Mouse (Mus musculus) layer of hippocampus, adult 11-12 months (tissue): ENCODE data around the gene Fars2.

Experiments used
- DNase-seq: peaks from one replicate; pipeline ENCODE4 v3.0.0; 2022; ENCODE audit warnings: low spot score

Fars2 gene

DNA sequence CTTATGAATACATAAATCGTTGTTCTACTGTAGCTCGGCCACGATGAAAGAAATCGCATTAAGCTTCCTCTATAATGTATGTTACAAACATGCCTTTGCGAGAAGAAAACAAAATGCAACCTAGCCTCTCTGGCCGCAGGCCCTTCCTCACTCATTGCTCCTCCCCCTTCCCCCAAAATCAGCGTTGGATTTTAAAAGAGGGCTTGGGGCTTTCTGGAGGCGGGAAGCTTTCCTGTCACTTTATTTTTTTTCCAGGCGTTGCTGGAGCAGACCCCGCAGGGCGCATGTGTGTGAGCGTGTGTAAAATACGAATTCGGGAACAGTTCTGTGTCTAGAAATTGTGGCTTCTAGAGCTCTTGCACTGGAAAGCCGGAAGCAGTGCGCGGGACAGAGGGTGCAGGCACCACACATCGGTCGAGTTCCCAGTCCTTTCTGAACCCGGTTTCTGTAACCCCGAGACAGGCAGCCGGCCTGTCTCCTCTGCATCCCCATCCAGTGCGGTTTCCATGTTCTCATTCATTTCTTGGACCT lies 614.8 kb downstream of the Fars2 start:
- no peak for DNase-seq

DNA sequence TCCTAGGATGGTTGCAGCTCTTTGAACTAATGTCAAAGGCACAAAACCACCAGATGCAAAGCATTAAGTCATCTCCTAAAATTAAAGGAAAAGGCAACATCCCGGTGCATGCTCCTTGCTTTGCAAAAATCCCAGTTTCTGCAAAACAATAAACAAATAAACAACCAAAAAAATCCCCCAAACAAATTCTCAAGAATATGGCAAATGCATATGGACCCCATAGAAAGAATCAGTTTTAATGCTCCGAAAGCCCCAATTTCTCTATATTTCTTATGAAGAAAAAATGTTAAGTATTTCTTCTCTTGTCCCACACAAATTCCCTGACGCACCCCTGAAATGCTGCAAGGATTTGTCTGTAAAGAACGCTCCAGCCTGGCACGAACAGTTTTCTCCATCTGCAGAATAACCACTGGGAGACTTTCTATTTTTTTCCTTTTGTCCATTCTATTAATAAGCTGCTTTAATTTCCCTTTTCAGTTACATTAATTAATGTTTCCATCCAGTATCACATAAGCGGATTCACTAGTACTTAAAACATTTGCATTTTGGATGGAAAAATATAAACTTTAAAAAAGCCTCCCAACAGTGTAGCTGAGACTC lies 615.8 kb downstream of the Fars2 start:
- DNase-seq, result no peak

DNA sequence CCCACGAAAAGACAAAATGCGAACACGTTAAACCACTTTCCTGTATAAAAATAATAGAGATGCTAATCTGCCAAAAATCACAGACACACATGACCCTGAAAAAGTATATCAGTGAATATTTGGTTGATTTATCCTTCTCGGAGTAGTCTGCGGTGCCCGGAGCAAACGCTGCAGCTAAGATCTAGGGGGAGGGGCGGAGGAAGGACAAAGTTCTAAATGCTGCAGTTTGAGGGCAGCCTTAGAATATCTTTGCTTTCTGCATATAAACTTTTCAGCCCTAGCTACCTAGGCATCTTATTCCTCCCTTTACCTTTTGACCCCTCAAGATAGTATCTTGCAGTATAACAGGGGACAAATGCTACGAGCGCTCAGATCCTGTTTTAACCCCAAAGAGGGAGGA lies 616.4 kb downstream of the Fars2 start:
- no peak for DNase-seq

DNA sequence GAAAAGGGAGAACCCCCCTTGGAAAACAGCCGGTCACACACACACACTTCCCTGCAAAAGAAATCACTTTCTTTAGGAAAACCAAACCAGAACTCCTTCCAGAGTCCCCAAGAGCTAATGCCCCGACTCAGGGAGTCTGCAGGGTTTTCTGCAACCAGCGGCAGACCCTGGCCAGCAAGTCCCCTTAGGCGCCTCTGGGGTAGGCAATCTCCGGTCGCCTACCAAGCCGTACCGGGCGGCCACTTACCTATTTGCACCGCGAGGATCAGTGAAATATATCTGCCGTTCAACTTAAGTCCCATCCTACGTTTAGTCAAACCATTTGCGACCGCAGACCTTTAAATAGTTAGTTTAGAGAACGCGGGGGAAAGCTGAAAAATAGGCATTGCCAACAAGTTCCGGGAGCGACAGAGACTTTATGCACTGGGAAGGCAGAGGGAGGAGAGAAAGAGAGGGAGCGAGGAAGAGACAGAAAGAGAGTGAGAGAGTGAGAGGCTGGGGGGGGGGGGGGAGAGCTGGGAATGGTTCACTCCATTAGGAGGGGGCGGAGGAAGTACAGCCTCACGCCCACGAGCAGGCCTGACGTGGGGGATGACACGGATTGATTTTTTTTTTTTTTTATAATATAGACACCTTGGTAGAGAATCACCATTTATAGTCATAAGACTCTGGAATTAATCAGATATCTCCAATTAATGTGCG lies 616.9 kb downstream of the Fars2 start:
- peak; percentile 50 for DNase-seq

DNA sequence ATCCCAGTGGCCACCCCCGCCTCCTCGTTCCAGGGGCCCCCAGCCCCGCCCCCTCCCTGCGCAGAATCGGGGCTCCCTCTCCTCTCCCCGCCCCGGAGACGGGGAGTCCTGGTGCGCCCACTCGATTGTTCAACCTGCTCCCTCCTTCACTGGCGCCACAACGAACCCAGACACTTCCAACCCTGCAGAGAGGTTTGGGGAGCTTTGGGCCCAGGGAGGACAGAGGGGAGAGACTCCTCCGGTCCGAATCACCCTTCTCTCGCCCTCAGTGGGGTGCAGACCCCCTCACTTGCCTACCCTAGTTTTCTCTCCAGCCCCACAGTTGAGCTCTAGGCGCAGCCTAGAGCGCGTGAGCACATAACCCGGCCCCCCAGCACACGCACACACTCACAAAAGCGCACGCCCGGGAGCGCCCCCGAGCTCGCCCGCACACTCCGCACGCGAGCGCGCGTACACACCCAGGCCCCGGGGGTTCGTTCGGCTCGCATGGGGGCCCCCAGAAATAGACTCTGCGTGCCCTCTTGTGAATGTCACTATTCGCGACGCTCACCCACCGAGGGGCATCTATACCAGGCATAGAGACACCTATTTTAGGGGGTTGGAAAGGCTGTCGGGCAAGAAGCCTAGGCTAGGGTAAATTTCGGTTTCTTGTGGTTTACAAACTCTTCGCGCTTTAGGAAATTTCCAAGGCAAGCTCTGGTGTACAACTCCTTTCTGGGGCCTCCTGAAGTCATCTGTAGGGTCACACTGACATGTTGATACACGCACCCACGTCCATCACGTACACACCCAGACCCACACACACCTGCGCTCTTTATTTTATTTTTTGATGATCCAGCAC lies 617.7 kb downstream of the Fars2 start, which contains the start of gene Nrn1:
Gene Nrn1, minus strand, starts transcription at position 401 of the 841 bp plus-strand sequence.
- peak; percentile 63 for DNase-seq

DNA sequence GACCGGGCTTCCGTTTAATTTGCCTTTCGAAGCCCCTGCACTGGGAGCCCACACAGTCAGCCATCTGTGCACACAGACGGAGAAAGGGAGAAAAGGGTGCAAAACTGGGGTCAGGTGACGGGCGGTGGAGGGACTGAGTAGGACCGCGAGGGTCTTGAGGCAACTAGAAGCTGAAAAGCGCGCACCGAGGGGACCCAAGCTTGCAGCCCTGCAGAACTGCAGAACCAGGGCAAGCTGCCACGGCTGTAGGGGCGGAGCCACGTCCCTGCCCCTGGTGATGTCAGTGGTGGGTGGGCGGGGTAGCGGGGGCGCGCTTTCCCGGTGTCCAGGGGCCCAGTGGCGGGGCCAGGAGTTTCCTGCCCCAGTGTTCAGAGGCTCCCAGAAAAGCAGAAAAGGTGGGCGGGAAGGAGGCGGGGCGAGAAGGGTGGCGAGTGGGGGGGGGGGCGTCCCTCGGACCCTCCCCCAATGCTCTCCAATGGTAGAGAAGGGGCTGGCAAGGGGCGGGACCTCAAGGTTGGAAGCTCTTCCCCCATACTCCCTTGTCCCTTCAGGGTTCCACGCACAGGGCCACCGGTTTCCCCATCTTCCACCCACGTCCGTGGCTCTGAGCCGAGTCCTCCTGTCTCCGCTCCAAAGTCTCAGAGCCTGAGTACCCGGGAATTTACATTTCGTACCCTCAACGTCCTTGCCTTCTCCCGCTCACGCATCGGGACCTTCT lies 618.8 kb downstream of the Fars2 start:
- DNase-seq, result peak; percentile 67

DNA sequence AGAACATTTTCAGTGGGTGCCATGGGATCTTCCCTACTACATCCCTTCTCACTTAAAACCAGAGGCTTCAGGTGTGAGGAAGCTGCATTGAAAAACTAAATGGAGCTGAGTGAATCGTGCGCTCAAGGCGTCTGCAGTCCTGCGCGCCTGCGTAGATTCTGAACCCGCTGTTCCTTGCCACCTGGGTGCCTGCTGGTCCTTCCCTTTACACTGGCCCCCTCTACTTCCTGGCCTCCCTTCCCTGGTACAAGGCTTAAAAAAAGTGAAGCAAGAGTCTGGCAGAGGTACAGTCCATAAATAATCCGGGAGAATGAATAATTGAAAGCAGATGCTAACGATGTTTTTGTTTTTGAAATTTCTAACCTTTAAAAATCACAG lies 619.4 kb downstream of the Fars2 start:
- no peak for DNase-seq

DNA sequence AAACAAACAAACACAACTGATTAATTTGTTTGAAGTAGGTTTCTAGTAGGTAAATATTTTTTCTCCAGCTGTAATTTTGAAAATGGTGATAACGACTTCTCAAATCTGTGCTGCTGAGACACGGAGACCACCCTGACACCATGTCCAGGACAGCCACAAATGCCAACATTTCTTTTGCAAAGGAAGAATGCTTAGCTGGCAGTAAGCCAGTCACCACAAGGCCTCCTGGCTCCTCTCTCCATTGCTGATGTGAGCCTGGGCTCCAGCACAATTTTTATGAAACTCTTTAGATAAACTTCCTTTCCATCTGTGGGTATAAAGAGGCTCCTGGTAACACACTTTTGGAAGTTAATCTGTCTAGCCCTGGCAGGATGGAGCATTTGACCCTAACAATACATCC lies 632.8 kb downstream of the Fars2 start:
- no peak for DNase-seq

DNA sequence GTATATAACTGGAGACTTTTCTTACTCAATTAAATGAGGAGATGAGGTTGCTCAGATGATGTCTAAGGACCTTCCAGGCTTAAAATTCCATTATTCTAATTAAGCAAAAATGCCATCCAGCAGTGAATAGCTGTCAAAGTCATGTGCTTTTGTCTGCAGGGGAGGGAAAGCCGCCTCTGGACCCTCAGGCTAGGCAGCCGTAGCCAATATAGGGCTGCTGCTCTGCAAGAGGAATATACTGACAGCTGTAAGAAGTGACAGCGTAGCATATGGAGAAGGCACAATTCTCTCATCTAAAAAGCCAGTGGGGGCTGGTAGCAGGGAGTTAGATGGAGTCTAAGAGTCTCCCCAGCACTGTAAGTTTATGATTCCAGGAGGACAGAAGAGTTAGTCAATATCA lies 634.6 kb downstream of the Fars2 start:
- DNase-seq, result no peak

DNA sequence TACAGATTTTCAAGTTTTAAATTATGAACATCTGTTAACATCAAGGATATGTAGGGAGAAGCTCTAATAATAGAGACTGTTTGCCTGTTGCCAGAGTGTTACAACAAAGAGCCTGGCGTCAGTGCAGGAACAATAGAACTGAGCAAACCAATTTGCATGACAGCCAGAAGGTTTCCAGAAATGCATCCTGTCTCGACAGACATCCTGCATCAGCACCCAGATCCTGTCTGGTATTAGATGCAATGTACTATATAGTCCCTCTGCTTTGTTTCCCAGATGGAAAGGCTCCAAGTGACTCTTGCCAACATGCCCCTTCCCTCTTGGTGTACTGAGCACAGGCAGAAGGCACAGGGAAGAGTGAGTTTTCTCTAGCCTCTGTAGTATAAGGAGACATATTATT lies 649.6 kb downstream of the Fars2 start:
- peak; percentile 38 for DNase-seq
